Mouse (Mus musculus) liver, embryonic 15.5 days (tissue): Measurements from ENCODE around the gene Plac1. TPM values are rescaled to one million over a fixed set of nuclear protein-coding genes. Genes with fewer than 3 reads are reported as not detected.

Experiments used
- ATAC-seq: fragments of 200-750 bp; cut with Nextera tagmentation; 2 replicates; pipeline ENCODE4 v1.8.0; 2017; ENCODE audit warnings: moderate number of reproducible peaks, mild to moderate bottlenecking, moderate library complexity; ENCODE audit not compliant: insufficient read depth
- H3K27ac ChIP-seq: fragments of 300-500 bp; sonication (generic); replicated peaks from 2 replicates; pipeline ENCODE4 v1.5.1; 2015; ENCODE audit warnings: mild to moderate bottlenecking, inconsistent platforms
- H3K27me3 ChIP-seq: fragments of 300-500 bp; sonication (generic); 2 replicates; pipeline ENCODE4 v1.6.1; 2015; ENCODE audit warnings: mild to moderate bottlenecking, inconsistent platforms
- H3K36me3 ChIP-seq: fragments of 300-500 bp; sonication (generic); replicated peaks from 2 replicates; pipeline ENCODE4 v1.6.1; 2015; ENCODE audit warnings: moderate library complexity, mild to moderate bottlenecking, inconsistent platforms
- H3K4me1 ChIP-seq: fragments of 300-500 bp; sonication (generic); replicated peaks from 2 replicates; pipeline ENCODE4 v1.6.1; 2015; ENCODE audit warnings: inconsistent platforms
- H3K4me2 ChIP-seq: fragments of 300-500 bp; sonication (generic); 2 replicates; pipeline ENCODE4 v1.6.1; 2015; ENCODE audit warnings: moderate library complexity, mild to moderate bottlenecking, inconsistent platforms
- H3K4me3 ChIP-seq: fragments of 300-500 bp; sonication (generic); replicated peaks from 2 replicates; pipeline ENCODE4 v1.5.1; 2015; ENCODE audit warnings: mild to moderate bottlenecking, inconsistent platforms
- H3K9ac ChIP-seq: fragments of 300-500 bp; sonication (generic); 2 replicates; pipeline ENCODE4 v1.6.1; 2015; ENCODE audit warnings: moderate library complexity, mild to moderate bottlenecking, inconsistent platforms
- H3K9me3 ChIP-seq: fragments of 300-500 bp; sonication (generic); replicated peaks from 2 replicates; pipeline ENCODE4 v1.6.1; 2016; ENCODE audit warnings: inconsistent platforms
- WGBS: fragments of 180-500 bp; shearing (Covaris S2); methylation state at CpG from one replicate; pipeline ENCODE4 v1.1.7; 2015; ENCODE audit warnings: mixed read lengths; ENCODE audit not compliant: insufficient replicate concordance; 5-methylcytosine and 5-hydroxymethylcytosine counted together
- polyA plus RNA-seq: library from polyadenylated mRNA; unstranded; fragments of >200 nt; fragmentation: Nextera tagmentation; extraction: Ambion mirVana; gene quantifications from 2 replicates; pipeline ENCODE4 v1.2.1, GENCODE M21; 2015

Gene Plac1
- polyA plus RNA-seq, 1 experiment from 2014 or later, result 1.1 TPM

- H3K27ac ChIP-seq, result no peak overlapping the region
- no peak for ATAC-seq
- no peak overlapping the region for H3K4me2 ChIP-seq
- no peaks in the 10 kb centered on the region for H3K9me3 ChIP-seq
- no peak overlapping the region for H3K4me3 ChIP-seq
- H3K9ac ChIP-seq, result no peak overlapping the region
- no peaks in the 10 kb centered on the region for H3K27me3 ChIP-seq
- WGBS, result 62% methylated on average over 2 of the region's 2 CpGs
- H3K36me3 ChIP-seq, result no peaks in the 10 kb centered on the region
- H3K4me1 ChIP-seq, result no peaks in the 10 kb centered on the region
Observed at GRCm38 (mm10) chrX:53101165-53101564, 138.7 kb downstream of the Plac1 start.

- no peaks in the 10 kb centered on the region for H3K27me3 ChIP-seq
- no peak for ATAC-seq
Observed at GRCm38 (mm10) chrX:53099951-53100350, 140.0 kb downstream of the Plac1 start.

GRCm38 (mm10) chrX:53099266-53099665, 140.6 kb downstream of the Plac1 start:
- H3K27ac ChIP-seq, result no peak overlapping the region
- H3K4me2 ChIP-seq, result no peak overlapping the region
- no peak for ATAC-seq
- H3K36me3 ChIP-seq, result no peaks in the 10 kb centered on the region
- H3K4me3 ChIP-seq, result no peak overlapping the region
- H3K27me3 ChIP-seq, result no peaks in the 10 kb centered on the region
- H3K4me1 ChIP-seq, result no peaks in the 10 kb centered on the region
- no peaks in the 10 kb centered on the region for H3K9me3 ChIP-seq
- WGBS, result 33% methylated on average over 3 of the region's 3 CpGs
- H3K9ac ChIP-seq, result no peak overlapping the region

More at GRCm38 (mm10) chrX:53099951-53100350, 140.0 kb downstream of the Plac1 start:
- no peak overlapping the region for H3K27ac ChIP-seq
- H3K9ac ChIP-seq, result no peak overlapping the region
- H3K4me1 ChIP-seq, result no peaks in the 10 kb centered on the region
- WGBS, result 44% methylated on average over 7 of the region's 7 CpGs
- H3K4me3 ChIP-seq, result no peak overlapping the region
- H3K9me3 ChIP-seq, result no peaks in the 10 kb centered on the region
- H3K4me2 ChIP-seq, result no peak overlapping the region
- no peaks in the 10 kb centered on the region for H3K36me3 ChIP-seq

- Histone ChIP-seq H3K27me3 (no peaks in the 10 kb centered on the region), H3K27ac (no peak overlapping the region), H3K4me2 (no peak overlapping the region), H3K9ac (no peak overlapping the region), H3K9me3 (no peaks in the 10 kb centered on the region), H3K36me3 (no peaks in the 10 kb centered on the region), H3K4me1 (no peaks in the 10 kb centered on the region), H3K4me3 (no peak overlapping the region)
- WGBS, result 64% methylated on average over 4 of the region's 4 CpGs
- ATAC-seq, result no peak
Observed at GRCm38 (mm10) chrX:53098293-53098692, 141.6 kb downstream of the Plac1 start.

GRCm38 (mm10) chrX:53097786-53098185, 142.1 kb downstream of the Plac1 start:
- no peaks in the 10 kb centered on the region for H3K4me1 ChIP-seq
- WGBS, result 61% methylated on average over 4 of the region's 4 CpGs
- no peak for ATAC-seq
- H3K4me3 ChIP-seq, result no peak overlapping the region
- no peaks in the 10 kb centered on the region for H3K27me3 ChIP-seq
- H3K27ac ChIP-seq, result no peak overlapping the region
- no peaks in the 10 kb centered on the region for H3K9me3 ChIP-seq
- H3K36me3 ChIP-seq, result no peaks in the 10 kb centered on the region
- no peak overlapping the region for H3K9ac ChIP-seq
- H3K4me2 ChIP-seq, result no peak overlapping the region

GRCm38 (mm10) chrX:53093381-53093780, 146.5 kb downstream of the Plac1 start:
- Histone ChIP-seq H3K27ac (no peak overlapping the region), H3K4me3 (no peak overlapping the region), H3K36me3 (no peaks in the 10 kb centered on the region), H3K27me3 (no peaks in the 10 kb centered on the region), H3K4me2 (no peak overlapping the region), H3K9me3 (no peaks in the 10 kb centered on the region), H3K4me1 (peaks cover 7% of the 10 kb centered on the region), H3K9ac (no peak overlapping the region)
- no peak for ATAC-seq
- WGBS, result 57% methylated on average over 2 of the region's 2 CpGs

- Histone ChIP-seq H3K27me3 (no peaks in the 10 kb centered on the region), H3K4me1 (peaks cover 20% of the 10 kb centered on the region), H3K36me3 (no peaks in the 10 kb centered on the region), H3K27ac (peak overlapping the region; percentile 71), H3K4me3 (no peak overlapping the region), H3K9ac (no peak overlapping the region), H3K9me3 (no peaks in the 10 kb centered on the region), H3K4me2 (peak overlapping the region; percentile 40)
- peak; percentile 83 for ATAC-seq
- WGBS, result 56% methylated on average over 5 of the region's 5 CpGs
Observed at GRCm38 (mm10) chrX:53088663-53089292, 151.1 kb downstream of the Plac1 start.

- Histone ChIP-seq H3K9ac (no peak overlapping the region), H3K4me1 (peaks cover 20% of the 10 kb centered on the region), H3K27ac (no peak overlapping the region), H3K27me3 (no peaks in the 10 kb centered on the region), H3K4me2 (no peak overlapping the region), H3K4me3 (no peak overlapping the region), H3K36me3 (no peaks in the 10 kb centered on the region), H3K9me3 (no peaks in the 10 kb centered on the region)
- whole genome bisulfite sequencing, result 91% methylated on average over 1 of the region's 1 CpGs
- ATAC-seq, result no peak
Observed at GRCm38 (mm10) chrX:53087202-53087601, 152.7 kb downstream of the Plac1 start.

- Histone ChIP-seq H3K9ac (no peak overlapping the region), H3K9me3 (no peaks in the 10 kb centered on the region), H3K4me1 (peaks cover 20% of the 10 kb centered on the region), H3K27me3 (no peaks in the 10 kb centered on the region), H3K4me2 (no peak overlapping the region), H3K36me3 (no peaks in the 10 kb centered on the region), H3K27ac (no peak overlapping the region), H3K4me3 (no peak overlapping the region)
- no peak for ATAC-seq
- 69% methylated on average over 5 of the region's 5 CpGs for WGBS
Observed at GRCm38 (mm10) chrX:53085559-53085958, 154.4 kb downstream of the Plac1 start.

- H3K9me3 ChIP-seq, result no peaks in the 10 kb centered on the region
- H3K27ac ChIP-seq, result no peak overlapping the region
- ATAC-seq, result no peak
- no peaks in the 10 kb centered on the region for H3K36me3 ChIP-seq
- 68% methylated on average over 3 of the region's 3 CpGs for WGBS
- H3K4me2 ChIP-seq, result no peak overlapping the region
- H3K4me3 ChIP-seq, result no peak overlapping the region
- H3K9ac ChIP-seq, result no peak overlapping the region
- peaks cover 21% of the 10 kb centered on the region for H3K27me3 ChIP-seq
- no peaks in the 10 kb centered on the region for H3K4me1 ChIP-seq
Observed at GRCm38 (mm10) chrX:53064406-53064805, 175.5 kb downstream of the Plac1 start.

GRCm38 (mm10) chrX:53059426-53060007, 180.4 kb downstream of the Plac1 start:
- Histone ChIP-seq H3K27ac (no peak overlapping the region), H3K9ac (no peak overlapping the region), H3K36me3 (no peaks in the 10 kb centered on the region), H3K4me2 (peak overlapping the region; percentile 88; the same call in 1 of the 2 replicates), H3K27me3 (peaks cover 44% of the 10 kb centered on the region), H3K4me1 (peaks cover 16% of the 10 kb centered on the region), H3K9me3 (no peaks in the 10 kb centered on the region), H3K4me3 (no peak overlapping the region)
- WGBS, result 35% methylated on average over 11 of the region's 11 CpGs
- no peak for ATAC-seq
